Mouse (Mus musculus) Muller cell, postnatal 12 days (primary cell): Measurements from ENCODE around the gene Bsdc1.

Experiments
- DNase-seq: peaks from one replicate; pipeline ENCODE4 v3.0.0-alpha.2; 2015; ENCODE audit errors: inconsistent ontology term

The Bsdc1 gene

GRCm38 (mm10) chr4:129479863-129480262 is 18.5 kb downstream of the Bsdc1 start:
- DNase-seq = no peak

GRCm38 (mm10) chr4:129481090-129481489 is 19.7 kb downstream of the Bsdc1 start:
- no peak for DNase-seq

- DNase-seq = peak; percentile 42
Measured at GRCm38 (mm10) chr4:129490972-129491880, 29.8 kb downstream of the Bsdc1 start, which contains the start of the genes Tssk3 and Fam229a. Tssk3 (minus strand) TSS chr4:129491022. Fam229a (plus strand) TSS chr4:129491190.

- DNase-seq = no peak
Measured at GRCm38 (mm10) chr4:129494681-129495080, 33.3 kb downstream of the Bsdc1 start.

- DNase-seq = no peak
Measured at GRCm38 (mm10) chr4:129495672-129496562, 34.5 kb downstream of the Bsdc1 start.

- no peak for DNase-seq
Measured at GRCm38 (mm10) chr4:129496631-129497030, 35.2 kb downstream of the Bsdc1 start.

- DNase-seq = no peak
Measured at GRCm38 (mm10) chr4:129498941-129499340, 37.6 kb downstream of the Bsdc1 start.

GRCm38 (mm10) chr4:129500017-129500416 is 38.6 kb downstream of the Bsdc1 start:
- no peak for DNase-seq

- peak; percentile 95 for DNase-seq
Measured at GRCm38 (mm10) chr4:129500607-129501566, 39.5 kb downstream of the Bsdc1 start.

- DNase-seq = no peak
Measured at GRCm38 (mm10) chr4:129502327-129502888, 41.0 kb downstream of the Bsdc1 start.

GRCm38 (mm10) chr4:129502901-129503444 is 41.6 kb downstream of the Bsdc1 start:
- no peak for DNase-seq

- no peak for DNase-seq
Measured at GRCm38 (mm10) chr4:129505511-129505910, 44.1 kb downstream of the Bsdc1 start.

- DNase-seq = no peak
Measured at GRCm38 (mm10) chr4:129507434-129508236, 46.3 kb downstream of the Bsdc1 start.

- DNase-seq = no peak
Measured at GRCm38 (mm10) chr4:129508237-129508515, 46.8 kb downstream of the Bsdc1 start.

- no peak for DNase-seq
Measured at GRCm38 (mm10) chr4:129508834-129509600, 47.6 kb downstream of the Bsdc1 start.

GRCm38 (mm10) chr4:129509650-129510049 is 48.3 kb downstream of the Bsdc1 start:
- DNase-seq = no peak

- peak; percentile 69 for DNase-seq
Measured at GRCm38 (mm10) chr4:129510723-129511412, 49.5 kb downstream of the Bsdc1 start.

- DNase-seq = peak; percentile 31
Measured at GRCm38 (mm10) chr4:129511413-129512096, 50.2 kb downstream of the Bsdc1 start.
